Mouse (Mus musculus) spleen, adult 2 months (tissue): ENCODE data around the gene Fam151a.
"Not testable (repeated sequence)": the region's sequence is repeated elsewhere in the genome, so short reads cannot be mapped to it uniquely, and the experiment has no call there.

Experiments
- CTCF ChIP-seq: fragments of 200-500 bp; IDR thresholded peaks from 2 replicates; pipeline ENCODE4 v1.5.1; 2011; ENCODE audit warnings: mild to moderate bottlenecking, inconsistent platforms; ENCODE audit not compliant: insufficient read depth, insufficient read length, insufficient replicate concordance; ENCODE audit errors: extremely low read depth
- POLR2A ChIP-seq: fragments of 200-500 bp; IDR thresholded peaks from 2 replicates; pipeline ENCODE4 v1.6.1; 2011; ENCODE audit warnings: low read depth, low read length, inconsistent platforms

DNA sequence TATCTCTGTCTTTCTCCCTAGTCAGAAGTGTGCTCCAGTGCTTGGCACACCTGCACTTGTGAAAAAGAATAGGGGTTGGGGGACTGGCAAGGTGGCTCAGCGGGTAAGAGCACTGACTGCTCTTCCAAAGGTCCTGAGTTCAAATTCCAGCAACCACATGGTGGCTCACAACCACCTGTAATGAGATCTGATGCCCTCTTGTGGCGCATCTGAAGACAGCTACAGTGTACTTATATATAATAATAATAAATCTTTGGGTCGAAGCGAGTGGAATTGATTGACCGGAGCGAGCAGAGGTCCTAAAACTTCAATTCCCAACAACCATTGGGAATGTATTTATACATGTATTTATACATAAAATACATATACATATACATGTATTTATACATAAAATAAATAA, 42.1 kb downstream of the Fam151a start:
- not testable (repeated sequence) for TF ChIP-seq POLR2A, CTCF
